Mouse (Mus musculus) midbrain, embryonic 11.5 days (tissue): ENCODE data around the gene Dph5. TPM values are rescaled to one million over a fixed set of nuclear protein-coding genes. Genes with fewer than 3 reads are reported as not detected.
"Not testable (repeated sequence)": the region's sequence is repeated elsewhere in the genome, so short reads cannot be mapped to it uniquely, and the experiment has no call there.

Experiments used
- ATAC-seq: fragments of 200-750 bp; cut with Nextera tagmentation; 2 replicates; pipeline ENCODE4 v1.8.0; 2017; ENCODE audit warnings: moderate TSS enrichment, moderate library complexity; ENCODE audit not compliant: low FRiP score
- DNase-seq: peaks from one replicate; pipeline ENCODE4 v3.0.0; 2015; ENCODE audit warnings: low spot score; ENCODE audit errors: missing footprints
- H3K27ac ChIP-seq: fragments of 300-500 bp; sonication (generic); 2 replicates; pipeline ENCODE4 v1.5.1; 2014; ENCODE audit warnings: low read depth, low read length
- H3K27me3 ChIP-seq: fragments of 300-500 bp; sonication (generic); 2 replicates; pipeline ENCODE4 v1.6.1; 2014; ENCODE audit warnings: mild to moderate bottlenecking, low read length, moderate library complexity, mixed read lengths; ENCODE audit not compliant: control insufficient read depth, insufficient read depth
- H3K36me3 ChIP-seq: fragments of 300-500 bp; sonication (generic); 2 replicates; pipeline ENCODE4 v1.6.1; 2014; ENCODE audit warnings: mild to moderate bottlenecking, low read length, moderate library complexity, mixed read lengths; ENCODE audit not compliant: control insufficient read depth, insufficient read depth
- H3K4me1 ChIP-seq: fragments of 300-500 bp; sonication (generic); 2 replicates; pipeline ENCODE4 v1.6.1; 2014; ENCODE audit warnings: low read length; ENCODE audit not compliant: control insufficient read depth, insufficient read depth
- H3K4me2 ChIP-seq: fragments of 300-500 bp; sonication (generic); 2 replicates; pipeline ENCODE4 v1.6.1; 2014; ENCODE audit warnings: mild to moderate bottlenecking, moderate library complexity
- H3K4me3 ChIP-seq: fragments of 300-500 bp; sonication (generic); 2 replicates; pipeline ENCODE4 v1.5.1; 2014; ENCODE audit warnings: low read depth, low read length
- H3K9ac ChIP-seq: fragments of 300-500 bp; sonication (generic); 2 replicates; pipeline ENCODE4 v1.6.1; 2014; ENCODE audit warnings: low read length
- H3K9me3 ChIP-seq: fragments of 300-500 bp; sonication (generic); 2 replicates; pipeline ENCODE4 v1.6.1; 2016; ENCODE audit warnings: low read length; ENCODE audit not compliant: control insufficient read depth
- WGBS: fragments of 180-500 bp; shearing (Covaris S2); extraction: QIAGEN DNeasy Blood & Tissue Kit; methylation state at CpG from one replicate; pipeline ENCODE4 v1.1.7; 2014; 5-methylcytosine and 5-hydroxymethylcytosine counted together
- polyA plus RNA-seq: library from polyadenylated mRNA; unstranded; fragments of >200 nt; fragmentation: Nextera tagmentation; extraction: Ambion mirVana; gene quantifications from 2 replicates; pipeline ENCODE4 v1.2.1, GENCODE M21; 2014

The Dph5 gene
- polyA plus RNA-seq, 1 experiment from 2014 or later = 25.2 TPM

DNA sequence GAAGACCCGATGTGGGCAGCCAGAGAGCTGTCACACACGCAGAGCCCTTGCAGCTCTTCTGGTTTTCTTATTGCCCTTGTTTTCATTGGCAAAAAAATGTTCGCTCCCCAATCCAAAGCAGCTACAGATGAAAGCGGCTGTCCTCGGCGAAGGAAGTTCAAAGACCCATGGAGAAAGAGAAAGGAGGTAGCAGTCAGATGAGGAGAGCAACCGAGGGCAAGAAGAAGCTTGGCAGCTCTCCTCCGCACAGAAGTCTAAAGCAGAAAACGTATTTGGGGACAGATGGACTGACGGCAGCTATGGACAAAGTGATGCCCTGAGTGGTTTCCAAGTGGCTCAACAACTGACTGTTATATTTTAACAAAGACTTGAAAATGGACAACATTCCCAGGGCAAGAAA is 32.1 kb upstream of the Dph5 start:
- WGBS = 62% methylated on average over 10 of the region's 10 CpGs
- Histone ChIP-seq H3K36me3 (no peaks in the 10 kb centered on the region), H3K27me3 (no peaks in the 10 kb centered on the region), H3K4me2 (no peak overlapping the region), H3K27ac (no peak overlapping the region), H3K4me3 (no peak overlapping the region), H3K4me1 (peaks cover 3% of the 10 kb centered on the region; the same call in 1 of the 2 replicates), H3K9me3 (no peaks in the 10 kb centered on the region), H3K9ac (no peak overlapping the region)
- no peak for DNase-seq
- ATAC-seq = no peak

DNA sequence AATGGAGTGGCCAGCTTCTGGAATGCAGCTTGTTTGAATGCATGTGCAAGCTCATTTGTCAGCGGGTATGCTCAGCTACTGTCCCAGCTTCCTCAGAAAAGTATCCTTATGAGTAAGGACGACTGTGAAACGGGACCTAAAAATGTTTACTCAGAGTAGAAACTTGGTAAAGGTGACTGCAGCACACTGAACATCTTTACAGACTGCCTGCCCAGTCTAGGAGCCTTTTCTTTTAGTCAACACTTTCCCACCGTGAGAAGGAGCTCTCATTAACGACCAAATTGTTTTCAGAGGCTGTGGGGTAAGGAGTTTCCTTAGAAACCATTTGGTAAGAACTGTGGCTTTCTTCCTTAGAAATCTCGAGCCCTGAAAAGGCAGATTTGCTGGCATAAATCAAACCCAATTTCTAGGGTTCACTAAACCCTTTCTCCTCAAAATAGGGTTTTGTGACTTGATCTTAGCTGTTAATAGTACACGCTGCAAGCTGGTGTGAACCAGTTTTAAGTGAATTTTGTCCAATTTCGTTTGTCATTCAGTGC is 31.1 kb upstream of the Dph5 start:
- peak; percentile 46 for ATAC-seq
- Histone ChIP-seq H3K4me3 (no peak overlapping the region), H3K27me3 (no peaks in the 10 kb centered on the region), H3K4me1 (peaks cover 3% of the 10 kb centered on the region; the same call in 1 of the 2 replicates), H3K4me2 (peak overlapping the region; percentile 14; the same call in 1 of the 2 replicates), H3K27ac (peak overlapping the region; percentile 50; the same call in 1 of the 2 replicates), H3K36me3 (no peaks in the 10 kb centered on the region), H3K9me3 (no peaks in the 10 kb centered on the region), H3K9ac (no peak overlapping the region)
- WGBS = 14% methylated on average over 8 of the region's 8 CpGs
- peak; percentile 89 for DNase-seq

GRCm38 (mm10) chr3:115857436-115857835 is 30.2 kb upstream of the Dph5 start:
- Histone ChIP-seq H3K9ac (no peak overlapping the region), H3K36me3 (no peaks in the 10 kb centered on the region), H3K27ac (no peak overlapping the region), H3K4me2 (no peak overlapping the region), H3K4me1 (peaks cover 3% of the 10 kb centered on the region; the same call in 1 of the 2 replicates), H3K9me3 (no peaks in the 10 kb centered on the region), H3K27me3 (no peaks in the 10 kb centered on the region), H3K4me3 (no peak overlapping the region)
- 0 out of 2 replicates have a peak, but pooled peaks have one; percentile 44 for ATAC-seq
- no peak for DNase-seq
- 70% methylated on average over 10 of the region's 10 CpGs for WGBS

DNA sequence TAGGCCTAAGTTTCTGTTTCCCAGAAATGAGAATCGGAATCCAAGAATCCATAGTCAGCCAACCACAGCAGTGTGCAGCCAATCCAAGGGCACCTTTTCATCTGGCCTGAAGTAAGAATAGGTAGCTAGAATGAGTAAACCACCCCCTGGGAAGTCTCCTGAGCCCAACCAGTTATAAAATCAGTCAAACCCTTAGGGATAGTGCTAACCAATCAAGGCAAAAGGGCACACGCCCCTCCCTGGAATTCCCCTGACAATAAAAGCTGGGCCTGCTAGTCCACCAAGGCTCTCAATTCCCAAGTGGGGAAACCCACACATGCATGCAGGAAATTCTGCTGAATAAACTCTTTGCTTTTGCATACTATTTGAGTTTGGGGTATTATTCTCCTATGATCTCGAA is 28.8 kb upstream of the Dph5 start:
- 84% methylated on average over 3 of the region's 3 CpGs for WGBS

DNA sequence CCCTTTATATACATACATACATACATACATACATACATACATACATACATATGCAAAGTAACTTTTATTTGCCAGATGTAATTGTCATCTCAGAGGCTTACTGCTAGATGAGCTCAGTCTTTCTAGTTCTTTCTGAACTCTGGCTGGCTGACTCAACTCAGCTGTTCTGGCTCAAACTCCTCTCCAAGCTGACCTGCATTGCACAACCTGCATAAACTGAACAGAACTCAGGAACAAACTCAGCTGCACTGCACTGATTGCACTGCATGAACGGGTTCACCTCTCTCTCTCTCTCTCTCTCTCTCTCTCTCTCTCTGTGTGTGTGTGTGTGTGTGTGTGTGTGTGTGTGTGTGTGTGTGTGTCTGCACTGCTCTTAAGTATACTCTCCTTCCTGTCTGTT is 26.9 kb upstream of the Dph5 start:
- H3K4me2 ChIP-seq, H3K27me3 ChIP-seq, H3K4me3 ChIP-seq, H3K9me3 ChIP-seq, H3K36me3 ChIP-seq, ATAC-seq, H3K9ac ChIP-seq, DNase-seq, H3K4me1 ChIP-seq, H3K27ac ChIP-seq: not testable (repeated sequence)
- WGBS = 88% methylated on average over 1 of the region's 1 CpGs

More for the DNA sequence above, 28.8 kb upstream of the Dph5 start:
- H3K4me2 ChIP-seq = no peak overlapping the region
- H3K36me3 ChIP-seq = no peaks in the 10 kb centered on the region
- ATAC-seq (no peak), DNase-seq (no peak)
- H3K4me1 ChIP-seq = peaks cover 3% of the 10 kb centered on the region; the same call in 1 of the 2 replicates
- H3K4me3 ChIP-seq = no peak overlapping the region
- no peak overlapping the region for H3K27ac ChIP-seq
- H3K9ac ChIP-seq = no peak overlapping the region
- H3K9me3 ChIP-seq = no peaks in the 10 kb centered on the region
- H3K27me3 ChIP-seq = no peaks in the 10 kb centered on the region

GRCm38 (mm10) chr3:115863487-115863886 is 24.1 kb upstream of the Dph5 start:
- 84% methylated on average over 4 of the region's 4 CpGs for WGBS
- no peaks in the 10 kb centered on the region for H3K9me3 ChIP-seq
- no peak overlapping the region for H3K4me3 ChIP-seq
- no peak overlapping the region for H3K9ac ChIP-seq
- ATAC-seq (no peak), DNase-seq (no peak)
- H3K27me3 ChIP-seq = no peaks in the 10 kb centered on the region
- H3K36me3 ChIP-seq = no peaks in the 10 kb centered on the region
- H3K27ac ChIP-seq = no peak overlapping the region
- no peaks in the 10 kb centered on the region for H3K4me1 ChIP-seq
- H3K4me2 ChIP-seq = no peak overlapping the region

DNA sequence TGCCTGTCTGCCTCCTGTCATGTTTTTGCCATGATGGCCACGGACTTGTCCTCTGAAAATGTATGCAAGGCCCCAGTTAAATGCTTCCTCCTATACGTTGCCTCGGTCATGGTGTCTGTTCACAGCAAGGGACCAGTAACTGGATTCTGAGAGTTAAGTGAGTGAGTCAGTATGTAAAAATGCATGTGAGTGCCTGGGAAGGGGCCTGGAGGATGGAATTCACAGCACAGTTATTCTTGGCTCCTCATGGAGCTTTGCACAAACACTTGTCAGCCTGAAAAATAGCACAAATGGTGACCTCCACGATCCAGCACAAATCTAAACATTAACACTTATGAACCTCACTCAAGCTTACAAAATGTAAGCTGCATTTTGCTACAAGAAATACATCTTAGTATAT is 20.5 kb upstream of the Dph5 start:
- H3K9ac ChIP-seq = no peak overlapping the region
- whole genome bisulfite sequencing = 90% methylated on average over 4 of the region's 4 CpGs
- no peak for ATAC-seq

GRCm38 (mm10) chr3:115867901-115868300 is 19.7 kb upstream of the Dph5 start:
- no peak for DNase-seq
- Histone ChIP-seq H3K27ac (no peak overlapping the region), H3K4me1 (no peaks in the 10 kb centered on the region), H3K4me3 (no peak overlapping the region), H3K36me3 (no peaks in the 10 kb centered on the region), H3K4me2 (no peak overlapping the region), H3K27me3 (no peaks in the 10 kb centered on the region), H3K9me3 (no peaks in the 10 kb centered on the region), H3K9ac (no peak overlapping the region)
- no peak for ATAC-seq
- WGBS = 79% methylated on average over 1 of the region's 1 CpGs

More for the DNA sequence above, 20.5 kb upstream of the Dph5 start:
- no peaks in the 10 kb centered on the region for H3K27me3 ChIP-seq
- no peak overlapping the region for H3K4me2 ChIP-seq
- no peaks in the 10 kb centered on the region for H3K4me1 ChIP-seq
- H3K9me3 ChIP-seq = no peaks in the 10 kb centered on the region
- no peaks in the 10 kb centered on the region for H3K36me3 ChIP-seq
- no peak overlapping the region for H3K4me3 ChIP-seq
- no peak overlapping the region for H3K27ac ChIP-seq
- DNase-seq = no peak

GRCm38 (mm10) chr3:115869360-115869759 is 18.3 kb upstream of the Dph5 start:
- H3K27ac ChIP-seq = no peak overlapping the region
- no peak overlapping the region for H3K9ac ChIP-seq
- H3K36me3 ChIP-seq = no peaks in the 10 kb centered on the region
- H3K27me3 ChIP-seq = no peaks in the 10 kb centered on the region
- H3K4me1 ChIP-seq = no peaks in the 10 kb centered on the region
- ATAC-seq (no peak), DNase-seq (no peak)
- WGBS = 79% methylated on average over 2 of the region's 2 CpGs
- no peak overlapping the region for H3K4me2 ChIP-seq
- H3K9me3 ChIP-seq = no peaks in the 10 kb centered on the region
- no peak overlapping the region for H3K4me3 ChIP-seq
